23 mouse cellular contexts compared by ENCODE assay signal in the genomic region with DNA sequence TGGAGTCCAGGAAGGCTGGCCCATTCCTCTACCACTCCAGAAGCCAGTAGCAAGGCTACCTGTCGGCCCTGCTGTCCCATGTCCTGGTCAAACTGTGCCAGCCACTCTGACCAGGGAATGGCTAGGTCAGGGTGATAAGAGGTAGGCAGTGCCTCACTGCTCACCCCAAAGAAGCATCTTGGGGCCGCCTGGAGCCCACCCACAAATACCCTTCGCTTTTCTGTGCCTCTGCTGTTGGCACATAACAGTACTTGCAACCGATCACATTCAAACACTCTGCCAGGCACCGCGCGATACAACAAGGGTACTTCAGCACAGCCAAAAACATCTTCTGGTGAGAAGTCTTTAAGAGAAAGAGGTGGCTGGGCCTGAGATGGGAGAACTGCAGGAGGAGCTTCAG. TPM values are rescaled to one million over a fixed set of nuclear protein-coding genes. Genes with fewer than 3 reads are reported as not detected.
DNase-seq lines count a peak whose midpoint lies in the region; ATAC-seq and TF ChIP-seq lines count a peak whose summit lies in the region.
"Had no signal": no experiment of that assay in that cellular context is flagged by ENCODE, and none has a peak within 500 bp of the region (broad histone marks: within the 10 kb centered on the region; RNA-seq: fewer than 3 reads in every experiment).

No protein-coding gene starts in this region.

- H3K27me3 ChIP-seq in hindbrain, embryonic 10.5 days (ENCODE audit: insufficient read depth, poor library complexity, severe bottlenecking), result no peaks in the 10 kb centered on the region
- H3K27me3 ChIP-seq in hindbrain, postnatal 0 days (ENCODE audit: insufficient read depth, low read length), result no peaks in the 10 kb centered on the region
- no peaks in the 10 kb centered on the region for H3K27me3 ChIP-seq in midbrain, embryonic 14.5 days (ENCODE audit: control insufficient read depth, insufficient read depth, low read length)
- H3K27me3 ChIP-seq in midbrain, embryonic 11.5 days (ENCODE audit: control insufficient read depth, insufficient read depth, low read length), result no peaks in the 10 kb centered on the region
- H3K27me3 ChIP-seq in hindbrain, embryonic 13.5 days, result no peaks in the 10 kb centered on the region
- no peaks in the 10 kb centered on the region for H3K27me3 ChIP-seq in neural tube, embryonic 15.5 days (replicated peaks)
- H3K27me3 ChIP-seq: limb, embryonic 12.5 days had no signal

- no peak for ATAC-seq in hindbrain, postnatal 0 days
- ATAC-seq in midbrain, embryonic 14.5 days (ENCODE audit: low FRiP score, low TSS enrichment), result no peak
- ATAC-seq in midbrain, embryonic 11.5 days (ENCODE audit: low FRiP score), result no peak
- no peak for ATAC-seq in hindbrain, embryonic 13.5 days (ENCODE audit: low FRiP score)
- ATAC-seq in neural tube, embryonic 15.5 days (ENCODE audit: low FRiP score), result no peak
- no peak for ATAC-seq in megakaryocyte, adult 5-6 weeks (ENCODE audit: poor library complexity, severe bottlenecking)
- ATAC-seq: inflammation-experienced regulatory T-cells, adult 6 months had no signal

- peak overlapping the region; percentile 96 for H3K27ac ChIP-seq in hindbrain, embryonic 10.5 days
- H3K27ac ChIP-seq in hindbrain, postnatal 0 days, result no peak overlapping the region
- H3K27ac ChIP-seq in midbrain, embryonic 14.5 days (replicated peaks; ENCODE audit: low read depth, low read length), result no peak overlapping the region
- H3K27ac ChIP-seq in midbrain, embryonic 11.5 days (ENCODE audit: low read depth, low read length), result no peak overlapping the region
- H3K27ac ChIP-seq in hindbrain, embryonic 13.5 days, result no peak overlapping the region
- H3K27ac ChIP-seq in neural tube, embryonic 15.5 days (replicated peaks), result no peak overlapping the region
- H3K27ac ChIP-seq: limb, embryonic 12.5 days; stomach, postnatal 0 days had no signal

- H3K4me2 ChIP-seq in hindbrain, postnatal 0 days (ENCODE audit: low read depth, low read length), result no peak overlapping the region
- H3K4me2 ChIP-seq in midbrain, embryonic 14.5 days (ENCODE audit: low read length), result 0 out of 2 replicates have a peak overlapping the region, but pooled peaks have one; percentile 84
- H3K4me2 ChIP-seq in midbrain, embryonic 11.5 days, result no peak overlapping the region
- peak overlapping the region; percentile 70 for H3K4me2 ChIP-seq in hindbrain, embryonic 13.5 days
- H3K4me2 ChIP-seq in neural tube, embryonic 15.5 days, result peak overlapping the region; percentile 73

- H3K4me3 ChIP-seq in hindbrain, embryonic 10.5 days, result no peak overlapping the region; the same call in 1 of the 2 replicates
- H3K4me3 ChIP-seq in hindbrain, postnatal 0 days (ENCODE audit: low read length), result no peak overlapping the region
- H3K4me3 ChIP-seq in midbrain, embryonic 14.5 days (replicated peaks; ENCODE audit: low read depth, low read length), result no peak overlapping the region
- H3K4me3 ChIP-seq in midbrain, embryonic 11.5 days (ENCODE audit: low read depth, low read length), result no peak overlapping the region
- peak overlapping the region; percentile 66; the same call in 1 of the 2 replicates for H3K4me3 ChIP-seq in hindbrain, embryonic 13.5 days
- no peak overlapping the region; the same call in 1 of the 2 replicates for H3K4me3 ChIP-seq in neural tube, embryonic 15.5 days (replicated peaks)
- H3K4me3 ChIP-seq: gastrocnemius, adult 2 months; myocyte had no signal

- peaks cover 36% of the 10 kb centered on the region for H3K4me1 ChIP-seq in hindbrain, embryonic 10.5 days (replicated peaks)
- H3K4me1 ChIP-seq in hindbrain, postnatal 0 days (ENCODE audit: insufficient read depth, low read length), result peaks cover 9% of the 10 kb centered on the region
- H3K4me1 ChIP-seq in midbrain, embryonic 14.5 days (ENCODE audit: control insufficient read depth, insufficient read depth, low read length), result peaks cover 19% of the 10 kb centered on the region
- peaks cover 15% of the 10 kb centered on the region for H3K4me1 ChIP-seq in midbrain, embryonic 11.5 days (ENCODE audit: control insufficient read depth, insufficient read depth, low read length)
- H3K4me1 ChIP-seq in hindbrain, embryonic 13.5 days (replicated peaks), result peaks cover 38% of the 10 kb centered on the region
- peaks cover 30% of the 10 kb centered on the region for H3K4me1 ChIP-seq in neural tube, embryonic 15.5 days

- TF ChIP-seq CTCF in hindbrain, postnatal 0 days (IDR thresholded peaks at IDR 0.05; ENCODE audit: low read depth), result no peak

- H3K9me3 ChIP-seq in hindbrain, embryonic 10.5 days, result no peaks in the 10 kb centered on the region
- H3K9me3 ChIP-seq in hindbrain, postnatal 0 days (ENCODE audit: low read length), result no peaks in the 10 kb centered on the region
- no peaks in the 10 kb centered on the region for H3K9me3 ChIP-seq in midbrain, embryonic 14.5 days (ENCODE audit: control insufficient read depth, low read length)
- no peaks in the 10 kb centered on the region for H3K9me3 ChIP-seq in midbrain, embryonic 11.5 days (ENCODE audit: control insufficient read depth, low read length)
- H3K9me3 ChIP-seq in hindbrain, embryonic 13.5 days, result no peaks in the 10 kb centered on the region
- H3K9me3 ChIP-seq in neural tube, embryonic 15.5 days (replicated peaks), result no peaks in the 10 kb centered on the region
- H3K9me3 ChIP-seq: limb, embryonic 12.5 days had no signal

- no peak overlapping the region for H3K9ac ChIP-seq in hindbrain, postnatal 0 days (replicated peaks; ENCODE audit: low read length)
- no peak overlapping the region for H3K9ac ChIP-seq in midbrain, embryonic 14.5 days (replicated peaks; ENCODE audit: low read length)
- H3K9ac ChIP-seq in midbrain, embryonic 11.5 days (ENCODE audit: low read length), result no peak overlapping the region
- peak overlapping the region; percentile 93; the same call in 1 of the 2 replicates for H3K9ac ChIP-seq in hindbrain, embryonic 13.5 days
- H3K9ac ChIP-seq in neural tube, embryonic 15.5 days (replicated peaks), result no peak overlapping the region

- 93% methylated on average over 7 of the region's 7 CpGs for WGBS in hindbrain, embryonic 10.5 days
- 92% methylated on average over 7 of the region's 7 CpGs for WGBS in hindbrain, postnatal 0 days
- 92% methylated on average over 7 of the region's 7 CpGs for WGBS in midbrain, embryonic 14.5 days
- WGBS in midbrain, embryonic 11.5 days, result 93% methylated on average over 7 of the region's 7 CpGs
- 97% methylated on average over 7 of the region's 7 CpGs for WGBS in hindbrain, embryonic 13.5 days
- WGBS in neural tube, embryonic 15.5 days, result 92% methylated on average over 7 of the region's 7 CpGs

- no peak for DNase-seq in hindbrain, embryonic 10.5 days (ENCODE audit: low spot score)
- no peak for DNase-seq in hindbrain, postnatal 0 days (ENCODE audit: low spot score)
- no peak for DNase-seq in midbrain, embryonic 14.5 days
- no peak for DNase-seq in midbrain, embryonic 11.5 days (ENCODE audit: low spot score, missing footprints)
- DNase-seq in thymus, postnatal 10 days (ENCODE audit: low spot score in 2 of 2), result no peak
- DNase-seq: B cell, adult 2 months; cerebellum, adult 18-20 months; cerebellum, postnatal 25 days; embryo, embryonic 11 days; gastrocnemius, adult 2 months; heart, postnatal 14 days; kidney, adult 8-10 months; kidney, postnatal 36 days; lung, adult 2 months; thymus, postnatal 14 days had no signal

- peaks cover 47% of the 10 kb centered on the region for H3K36me3 ChIP-seq in hindbrain, embryonic 10.5 days
- H3K36me3 ChIP-seq in hindbrain, postnatal 0 days (ENCODE audit: insufficient read depth, low read length), result peaks cover 14% of the 10 kb centered on the region
- H3K36me3 ChIP-seq in midbrain, embryonic 14.5 days (ENCODE audit: control insufficient read depth, insufficient read depth, low read length), result peaks cover 22% of the 10 kb centered on the region
- H3K36me3 ChIP-seq in midbrain, embryonic 11.5 days (ENCODE audit: control insufficient read depth, insufficient read depth, low read length), result peaks cover 8% of the 10 kb centered on the region
- H3K36me3 ChIP-seq in hindbrain, embryonic 13.5 days, result peaks cover 25% of the 10 kb centered on the region
- peaks cover 18% of the 10 kb centered on the region for H3K36me3 ChIP-seq in neural tube, embryonic 15.5 days

RNA-seq across cellular contexts. Expression of a gene that starts 1.7 kb away (rescaled TPM):
- 9.9 and 11.3 TPM in 2 replicates for polyA plus RNA-seq in hindbrain, embryonic 10.5 days (2016; fragmentation: Nextera tagmentation; extraction: Ambion mirVana)
- 7.5 and 10.1 TPM in 2 replicates for total RNA-seq in hindbrain, postnatal 0 days (2014; rRNA removed)
- polyA plus RNA-seq in hindbrain, postnatal 0 days (2015; fragmentation: Nextera tagmentation; extraction: Ambion mirVana), result 7.1 and 7.5 TPM in 2 replicates
- polyA plus RNA-seq in midbrain, embryonic 14.5 days (2014; fragmentation: Nextera tagmentation; extraction: Ambion mirVana), result 9.9 and 10.8 TPM in 2 replicates
- polyA plus RNA-seq in midbrain, embryonic 11.5 days (2014; fragmentation: Nextera tagmentation; extraction: Ambion mirVana), result 7.3 and 8.3 TPM in 2 replicates
- 15.2 and 15.9 TPM in 2 replicates for polyA plus RNA-seq in hindbrain, embryonic 13.5 days (2015; fragmentation: Nextera tagmentation; extraction: Ambion mirVana)
- 8.9 and 10.0 TPM in 2 replicates for polyA plus RNA-seq in neural tube, embryonic 15.5 days (2015; fragmentation: Nextera tagmentation; extraction: Ambion mirVana)
- total RNA-seq in megakaryocyte, adult 5-6 weeks (2015), result 0.54 and 0.59 TPM in 2 replicates
- 1.0 and 1.8 TPM in 2 replicates for total RNA-seq in megakaryocyte, adult 5-6 weeks (2017)

RNA-seq across cellular contexts. Expression of a gene that starts 14.7 kb away (rescaled TPM):
- 2.8 TPM in 2 replicates for polyA plus RNA-seq in hindbrain, embryonic 10.5 days (2016; fragmentation: Nextera tagmentation; extraction: Ambion mirVana)
- total RNA-seq in hindbrain, postnatal 0 days (2014; rRNA removed), result 2.1 and 6.0 TPM in 2 replicates
- 1.8 and 2.8 TPM in 2 replicates for polyA plus RNA-seq in hindbrain, postnatal 0 days (2015; fragmentation: Nextera tagmentation; extraction: Ambion mirVana)
- 0.73 and 1.2 TPM in 2 replicates for polyA plus RNA-seq in midbrain, embryonic 14.5 days (2014; fragmentation: Nextera tagmentation; extraction: Ambion mirVana)
- 1.1 and 1.8 TPM in 2 replicates for polyA plus RNA-seq in midbrain, embryonic 11.5 days (2014; fragmentation: Nextera tagmentation; extraction: Ambion mirVana)
- polyA plus RNA-seq in hindbrain, embryonic 13.5 days (2015; fragmentation: Nextera tagmentation; extraction: Ambion mirVana), result 2.6 and 2.8 TPM in 2 replicates
- 2.0 and 3.9 TPM in 2 replicates for polyA plus RNA-seq in neural tube, embryonic 15.5 days (2015; fragmentation: Nextera tagmentation; extraction: Ambion mirVana)
- 55.6 and 67.9 TPM in 2 replicates for total RNA-seq in megakaryocyte, adult 5-6 weeks (2015)
- total RNA-seq in megakaryocyte, adult 5-6 weeks (2017), result 69.1 and 73.5 TPM in 2 replicates

RNA-seq across cellular contexts. Expression of a gene that starts 17.2 kb away (rescaled TPM):
- polyA plus RNA-seq in hindbrain, embryonic 10.5 days (2016; fragmentation: Nextera tagmentation; extraction: Ambion mirVana), result 37.2 and 37.8 TPM in 2 replicates
- total RNA-seq in hindbrain, postnatal 0 days (2014; rRNA removed), result 19.8 and 43.2 TPM in 2 replicates
- 12.5 and 13.7 TPM in 2 replicates for polyA plus RNA-seq in hindbrain, postnatal 0 days (2015; fragmentation: Nextera tagmentation; extraction: Ambion mirVana)
- 8.3 and 12.2 TPM in 2 replicates for polyA plus RNA-seq in midbrain, embryonic 14.5 days (2014; fragmentation: Nextera tagmentation; extraction: Ambion mirVana)
- 11.5 and 14.0 TPM in 2 replicates for polyA plus RNA-seq in midbrain, embryonic 11.5 days (2014; fragmentation: Nextera tagmentation; extraction: Ambion mirVana)
- polyA plus RNA-seq in hindbrain, embryonic 13.5 days (2015; fragmentation: Nextera tagmentation; extraction: Ambion mirVana), result 17.5 and 19.3 TPM in 2 replicates
- 13.8 and 23.4 TPM in 2 replicates for polyA plus RNA-seq in neural tube, embryonic 15.5 days (2015; fragmentation: Nextera tagmentation; extraction: Ambion mirVana)
- 21.4 and 21.9 TPM in 2 replicates for total RNA-seq in megakaryocyte, adult 5-6 weeks (2015)
- total RNA-seq in megakaryocyte, adult 5-6 weeks (2017), result 19.3 and 23.3 TPM in 2 replicates

RNA-seq across cellular contexts. Expression of a gene that starts 20.5 kb away (rescaled TPM):
- polyA plus RNA-seq in hindbrain, embryonic 10.5 days (2016; fragmentation: Nextera tagmentation; extraction: Ambion mirVana), result 225 TPM in 2 replicates
- total RNA-seq in hindbrain, postnatal 0 days (2014; rRNA removed), result 61.7 and 77.4 TPM in 2 replicates
- 69.5 and 70.2 TPM in 2 replicates for polyA plus RNA-seq in hindbrain, postnatal 0 days (2015; fragmentation: Nextera tagmentation; extraction: Ambion mirVana)
- polyA plus RNA-seq in midbrain, embryonic 14.5 days (2014; fragmentation: Nextera tagmentation; extraction: Ambion mirVana), result 96.6 and 108 TPM in 2 replicates
- 200 and 203 TPM in 2 replicates for polyA plus RNA-seq in midbrain, embryonic 11.5 days (2014; fragmentation: Nextera tagmentation; extraction: Ambion mirVana)
- polyA plus RNA-seq in hindbrain, embryonic 13.5 days (2015; fragmentation: Nextera tagmentation; extraction: Ambion mirVana), result 128 and 137 TPM in 2 replicates
- polyA plus RNA-seq in neural tube, embryonic 15.5 days (2015; fragmentation: Nextera tagmentation; extraction: Ambion mirVana), result 95.7 and 115 TPM in 2 replicates
- 52.2 and 52.4 TPM in 2 replicates for total RNA-seq in megakaryocyte, adult 5-6 weeks (2015)
- total RNA-seq in megakaryocyte, adult 5-6 weeks (2017), result 88.7 and 107 TPM in 2 replicates

RNA-seq across cellular contexts. Expression of a gene that starts 32.4 kb away (rescaled TPM):
- polyA plus RNA-seq in hindbrain, embryonic 10.5 days (2016; fragmentation: Nextera tagmentation; extraction: Ambion mirVana), result 2.0 and 2.9 TPM in 2 replicates
- total RNA-seq in hindbrain, postnatal 0 days (2014; rRNA removed), result 22.0 and 28.0 TPM in 2 replicates
- 17.4 and 18.0 TPM in 2 replicates for polyA plus RNA-seq in hindbrain, postnatal 0 days (2015; fragmentation: Nextera tagmentation; extraction: Ambion mirVana)
- 12.3 and 16.2 TPM in 2 replicates for polyA plus RNA-seq in midbrain, embryonic 14.5 days (2014; fragmentation: Nextera tagmentation; extraction: Ambion mirVana)
- 2.2 and 2.5 TPM in 2 replicates for polyA plus RNA-seq in midbrain, embryonic 11.5 days (2014; fragmentation: Nextera tagmentation; extraction: Ambion mirVana)
- polyA plus RNA-seq in hindbrain, embryonic 13.5 days (2015; fragmentation: Nextera tagmentation; extraction: Ambion mirVana), result 11.5 and 12.4 TPM in 2 replicates
- polyA plus RNA-seq in neural tube, embryonic 15.5 days (2015; fragmentation: Nextera tagmentation; extraction: Ambion mirVana), result 19.3 and 20.9 TPM in 2 replicates
- 3.0 and 3.4 TPM in 2 replicates for total RNA-seq in megakaryocyte, adult 5-6 weeks (2015)
- total RNA-seq in megakaryocyte, adult 5-6 weeks (2017), result 1.7 and 1.9 TPM in 2 replicates
- total RNA-seq: megakaryocyte-erythroid progenitor cell, adult 5-6 weeks had no signal

Comparison
In these comparisons a context has a peak if more than half of its experiments do, and no peak if none do; other contexts are left out.
1. H3K4me2 ChIP-seq: peak in midbrain, embryonic 14.5 days (single experiment), hindbrain, embryonic 13.5 days (single experiment) and neural tube, embryonic 15.5 days (single experiment); none in hindbrain, postnatal 0 days (single experiment) and midbrain, embryonic 11.5 days (single experiment).